Mouse (Mus musculus): ENCODE measurements at regions not wholly inside any gene's neighbourhood (a gene's known extent, or its start where the extent isn't known, plus 50 kb on each side); places are given as distances from the start of the nearest gene placed in this dataset.
A peak's percentile ranks its signal among the peaks of the same experiment; 100 is the strongest.

DNA sequence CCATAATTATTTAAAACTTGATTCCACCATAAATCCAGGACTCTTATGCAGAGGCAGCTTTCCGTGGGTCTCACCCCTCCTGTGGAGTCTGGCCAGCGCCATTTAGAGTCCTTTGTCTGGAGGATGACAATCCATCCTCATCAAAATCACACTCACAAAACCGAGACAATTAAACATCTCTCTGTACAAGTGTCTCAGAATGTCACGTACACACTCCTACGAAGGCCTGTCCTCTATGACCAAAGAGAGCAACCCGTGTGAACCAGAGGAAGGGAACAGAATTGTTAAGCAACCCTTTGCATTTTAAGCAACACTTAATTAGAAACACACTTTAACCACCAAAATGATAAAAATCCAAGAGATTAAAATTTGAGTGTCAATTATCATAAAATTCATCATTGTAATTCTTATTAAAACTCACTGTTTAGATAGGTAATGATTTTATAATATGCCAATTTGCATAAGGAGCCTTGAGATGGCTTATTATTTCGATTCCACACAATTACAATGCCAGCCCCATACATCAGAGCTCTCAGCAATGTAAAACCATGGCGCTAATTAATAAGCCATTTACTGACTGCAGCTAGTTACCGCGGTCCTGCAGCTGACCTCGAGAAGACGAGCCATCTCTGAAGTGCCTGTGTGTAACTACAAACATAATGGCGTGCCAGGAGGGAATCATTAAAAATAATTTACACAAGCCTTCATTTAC is 325.0 kb upstream of the Irx1 start:
- Histone ChIP-seq H3K9ac (no peak overlapping the region), H3K4me2 (no peak overlapping the region), H3K4me1 (no peaks in the 10 kb centered on the region), H3K27ac (no peak overlapping the region), H3K27me3 (peaks cover 7% of the 10 kb centered on the region; the same call in 1 of the 2 replicates), H3K4me3 (no peak overlapping the region), H3K9me3 (no peaks in the 10 kb centered on the region), H3K36me3 (no peaks in the 10 kb centered on the region)
- no peak for ATAC-seq (ENCODE audit: borderline replicate concordance, extremely low read depth, low FRiP score, low TSS enrichment)
- 41% methylated on average over 13 of the region's 13 CpGs for WGBS

DNA sequence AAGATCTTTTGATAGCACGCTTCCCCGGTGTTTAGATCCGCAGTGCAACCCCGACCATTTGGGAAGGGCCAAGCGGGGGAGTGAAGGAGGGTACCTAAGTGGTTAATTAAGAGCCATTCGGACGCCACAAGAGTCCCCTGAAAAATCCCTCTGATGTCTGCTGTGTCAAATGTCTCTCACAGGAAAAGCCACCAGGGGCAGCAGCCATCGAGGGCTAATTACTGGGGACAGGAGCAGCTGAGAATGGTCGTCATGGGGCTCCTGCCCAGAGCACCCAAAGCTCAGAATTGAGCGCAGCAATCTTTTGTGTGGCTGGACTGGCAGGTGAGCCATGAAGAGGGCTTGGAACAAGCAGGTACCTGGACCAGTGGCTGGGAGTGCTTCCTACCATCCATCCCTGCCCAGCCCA is 325.6 kb upstream of the Irx1 start:
- Histone ChIP-seq H3K9me3 (no peaks in the 10 kb centered on the region), H3K27ac (no peak overlapping the region), H3K4me3 (no peak overlapping the region), H3K4me2 (no peak overlapping the region), H3K36me3 (no peaks in the 10 kb centered on the region), H3K4me1 (no peaks in the 10 kb centered on the region), H3K9ac (no peak overlapping the region), H3K27me3 (peaks cover 7% of the 10 kb centered on the region; the same call in 1 of the 2 replicates)
- no peak for ATAC-seq (ENCODE audit: borderline replicate concordance, extremely low read depth, low FRiP score, low TSS enrichment)
- 11% methylated on average over 10 of the region's 10 CpGs for WGBS

DNA sequence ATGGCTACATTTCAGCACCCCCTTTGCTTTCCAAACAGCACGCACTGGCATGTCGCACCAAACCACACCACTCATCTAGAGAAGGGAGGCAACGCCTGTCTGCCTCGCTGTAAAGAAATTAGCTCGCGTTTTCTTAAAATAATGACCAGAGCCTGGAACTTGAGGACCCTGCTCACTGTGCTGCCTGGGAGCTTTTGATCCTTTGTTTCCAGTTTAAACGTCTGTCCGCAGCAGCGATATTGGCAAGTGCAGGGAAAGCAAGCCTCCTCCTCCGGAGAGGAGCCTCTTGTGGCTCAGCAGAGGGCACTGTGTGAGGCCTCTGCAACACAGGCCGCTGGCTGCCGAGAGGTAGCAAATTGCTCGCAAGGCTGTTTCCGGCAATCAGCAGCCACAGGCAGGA is 328.8 kb upstream of the Irx1 start:
- Histone ChIP-seq H3K36me3 (no peaks in the 10 kb centered on the region), H3K4me3 (no peak overlapping the region), H3K4me1 (no peaks in the 10 kb centered on the region), H3K9me3 (no peaks in the 10 kb centered on the region), H3K4me2 (0 out of 2 replicates have a peak overlapping the region, but pooled peaks have one; percentile 24), H3K9ac (no peak overlapping the region), H3K27me3 (peaks cover 7% of the 10 kb centered on the region; the same call in 1 of the 2 replicates), H3K27ac (no peak overlapping the region)
- 6% methylated on average over 14 of the region's 14 CpGs for WGBS
- no peak for ATAC-seq (ENCODE audit: borderline replicate concordance, extremely low read depth, low FRiP score, low TSS enrichment)

DNA sequence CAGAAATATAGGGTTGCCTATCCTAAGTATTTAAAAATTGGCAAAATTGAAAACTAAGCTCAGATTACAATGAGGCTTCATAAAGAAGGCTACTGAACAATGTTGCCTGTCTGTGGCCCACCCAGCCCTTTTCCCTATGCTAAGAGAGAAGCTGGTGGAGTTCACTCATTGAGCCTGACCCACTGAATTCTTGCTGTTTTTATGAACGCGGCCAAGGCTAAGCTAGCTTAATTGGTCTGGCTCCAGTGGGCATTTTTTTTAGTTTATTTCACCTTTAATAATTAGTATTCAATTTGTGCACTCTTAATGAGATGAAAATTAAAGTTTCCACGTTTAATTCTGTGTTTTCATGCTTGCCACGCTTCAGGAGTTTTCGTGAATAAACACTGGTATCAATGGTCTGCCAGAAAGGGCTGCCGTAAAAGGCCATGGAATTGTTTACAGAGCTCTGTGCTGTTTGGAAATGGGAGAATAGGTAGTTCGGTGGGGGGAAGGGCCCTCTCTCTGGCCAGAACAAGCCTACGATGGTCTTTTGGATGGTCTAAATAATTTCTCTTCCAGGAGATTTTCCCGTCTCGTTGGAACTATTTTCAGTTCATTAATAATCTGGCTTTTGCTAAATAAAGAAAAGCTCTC is 329.7 kb upstream of the Irx1 start:
- 17% methylated on average over 10 of the region's 10 CpGs for WGBS
- Histone ChIP-seq H3K9me3 (no peaks in the 10 kb centered on the region), H3K36me3 (no peaks in the 10 kb centered on the region), H3K4me2 (no peak overlapping the region), H3K27ac (no peak overlapping the region), H3K4me3 (no peak overlapping the region), H3K4me1 (no peaks in the 10 kb centered on the region), H3K9ac (no peak overlapping the region), H3K27me3 (peaks cover 7% of the 10 kb centered on the region; the same call in 1 of the 2 replicates)
- no peak for ATAC-seq (ENCODE audit: borderline replicate concordance, extremely low read depth, low FRiP score, low TSS enrichment)

DNA sequence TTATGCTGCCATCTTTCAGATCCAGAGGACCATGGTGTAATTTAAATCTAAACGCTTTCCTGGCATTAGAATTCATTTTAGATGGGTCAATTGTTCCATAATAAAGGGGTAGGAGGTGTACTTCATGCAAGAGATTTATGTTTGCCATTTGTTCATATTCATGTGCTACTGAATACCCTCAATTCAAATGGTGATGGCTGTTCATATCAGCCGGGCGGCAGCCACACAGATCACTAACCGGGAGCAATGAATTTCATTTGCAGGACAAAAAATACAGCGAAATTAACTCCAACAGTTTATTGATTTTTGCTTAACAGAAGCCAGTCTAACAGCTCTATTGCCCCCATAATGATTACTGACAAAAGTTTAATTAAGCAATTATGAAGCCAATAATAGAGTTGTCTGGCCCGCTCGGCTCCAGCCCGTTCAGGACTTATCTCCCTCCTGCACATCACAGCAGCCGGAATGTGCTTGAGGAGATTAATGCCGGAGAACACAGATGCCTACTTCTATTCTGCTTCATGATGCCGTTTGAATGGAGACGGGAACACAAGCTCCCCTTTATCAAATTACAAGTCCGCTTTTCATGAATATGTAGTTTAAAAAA is 330.3 kb upstream of the Irx2 start:
- Histone ChIP-seq H3K27ac (no peak overlapping the region), H3K4me3 (no peak overlapping the region), H3K36me3 (no peaks in the 10 kb centered on the region), H3K4me1 (peaks cover 4% of the 10 kb centered on the region; the same call in 1 of the 2 replicates), H3K9me3 (no peaks in the 10 kb centered on the region), H3K4me2 (no peak overlapping the region), H3K27me3 (peaks cover 8% of the 10 kb centered on the region; the same call in 1 of the 2 replicates), H3K9ac (no peak overlapping the region)
- ATAC-seq (ENCODE audit: borderline replicate concordance, extremely low read depth, low FRiP score, low TSS enrichment), result no peak
- WGBS, result 60% methylated on average over 13 of the region's 13 CpGs

DNA sequence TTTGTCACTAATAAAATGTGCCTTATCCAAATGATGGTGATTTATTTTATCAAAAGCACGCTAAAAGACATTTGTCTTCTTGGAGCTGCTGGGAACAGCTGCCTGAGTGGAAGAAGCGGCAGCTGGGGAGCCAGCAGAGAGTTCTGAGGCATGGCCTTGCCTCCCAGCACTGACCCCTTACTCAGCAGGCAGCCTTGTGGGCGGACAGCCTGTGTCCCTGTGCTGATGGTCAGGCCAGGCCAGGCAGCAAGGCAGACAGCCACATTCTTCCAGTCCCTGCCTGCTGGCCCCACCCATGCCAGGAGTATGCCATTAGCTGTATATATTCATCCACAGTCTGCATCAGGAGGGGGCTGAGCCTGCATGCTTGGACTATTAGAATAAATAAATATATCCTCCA is 329.0 kb upstream of the Irx2 start:
- no peak for ATAC-seq (ENCODE audit: borderline replicate concordance, extremely low read depth, low FRiP score, low TSS enrichment)
- no peak overlapping the region for H3K4me3 ChIP-seq
- peaks cover 8% of the 10 kb centered on the region; the same call in 1 of the 2 replicates for H3K27me3 ChIP-seq
- H3K9ac ChIP-seq, result no peak overlapping the region
- H3K27ac ChIP-seq, result no peak overlapping the region
- H3K4me2 ChIP-seq, result no peak overlapping the region
- H3K36me3 ChIP-seq, result no peaks in the 10 kb centered on the region
- H3K4me1 ChIP-seq, result peaks cover 4% of the 10 kb centered on the region; the same call in 1 of the 2 replicates
- no peaks in the 10 kb centered on the region for H3K9me3 ChIP-seq
- 33% methylated on average over 3 of the region's 3 CpGs for WGBS

DNA sequence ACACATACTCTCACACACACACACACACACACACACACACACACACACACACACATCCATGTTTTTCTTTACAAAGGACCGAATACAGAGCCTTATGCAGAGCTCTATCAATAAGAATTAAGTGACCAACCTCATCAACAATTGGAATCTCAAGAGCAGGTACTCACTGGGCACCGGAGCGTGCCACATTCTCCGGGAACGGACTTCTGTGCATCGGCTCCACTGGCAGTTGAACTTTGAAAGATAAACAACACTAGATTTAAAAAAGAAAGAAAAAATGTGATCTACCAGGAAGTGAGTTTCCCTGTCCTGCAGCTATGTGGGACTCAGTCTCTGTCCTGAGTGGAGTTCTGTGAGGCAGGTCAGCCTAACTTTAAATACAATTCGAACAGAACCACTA is 327.5 kb upstream of the Irx2 start:
- Histone ChIP-seq H3K4me1 (peaks cover 4% of the 10 kb centered on the region; the same call in 1 of the 2 replicates), H3K9ac (no peak overlapping the region), H3K4me3 (peak overlapping the region; percentile 27; the same call in 1 of the 2 replicates), H3K36me3 (no peaks in the 10 kb centered on the region), H3K27ac (peak overlapping the region; percentile 29), H3K4me2 (peak overlapping the region; percentile 51), H3K27me3 (peaks cover 8% of the 10 kb centered on the region; the same call in 1 of the 2 replicates), H3K9me3 (no peaks in the 10 kb centered on the region)
- WGBS, result 36% methylated on average over 7 of the region's 7 CpGs
- ATAC-seq (ENCODE audit: borderline replicate concordance, extremely low read depth, low FRiP score, low TSS enrichment), result no peak

DNA sequence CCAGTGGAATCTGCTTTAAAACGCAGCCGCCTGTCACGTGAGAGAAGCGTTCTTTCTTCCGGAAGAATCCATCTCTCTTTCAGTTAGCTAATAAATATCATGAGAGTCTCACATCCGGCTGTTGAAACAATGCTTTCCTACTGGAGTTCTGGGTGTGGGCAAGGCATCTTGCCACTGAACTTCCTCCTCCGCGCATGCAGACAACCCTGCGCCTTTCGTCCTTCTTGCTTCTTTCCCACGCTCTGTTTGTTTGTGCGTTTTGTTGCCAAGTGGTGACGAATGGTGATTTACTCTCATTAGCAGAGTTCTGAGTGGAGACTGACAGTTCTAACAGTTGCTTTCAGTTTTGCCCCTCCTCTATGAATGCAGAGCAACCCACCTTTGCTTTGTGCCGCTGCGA is 326.8 kb upstream of the Irx2 start:
- H3K4me2 ChIP-seq, result peak overlapping the region; percentile 51
- 31% methylated on average over 15 of the region's 15 CpGs for WGBS

DNA sequence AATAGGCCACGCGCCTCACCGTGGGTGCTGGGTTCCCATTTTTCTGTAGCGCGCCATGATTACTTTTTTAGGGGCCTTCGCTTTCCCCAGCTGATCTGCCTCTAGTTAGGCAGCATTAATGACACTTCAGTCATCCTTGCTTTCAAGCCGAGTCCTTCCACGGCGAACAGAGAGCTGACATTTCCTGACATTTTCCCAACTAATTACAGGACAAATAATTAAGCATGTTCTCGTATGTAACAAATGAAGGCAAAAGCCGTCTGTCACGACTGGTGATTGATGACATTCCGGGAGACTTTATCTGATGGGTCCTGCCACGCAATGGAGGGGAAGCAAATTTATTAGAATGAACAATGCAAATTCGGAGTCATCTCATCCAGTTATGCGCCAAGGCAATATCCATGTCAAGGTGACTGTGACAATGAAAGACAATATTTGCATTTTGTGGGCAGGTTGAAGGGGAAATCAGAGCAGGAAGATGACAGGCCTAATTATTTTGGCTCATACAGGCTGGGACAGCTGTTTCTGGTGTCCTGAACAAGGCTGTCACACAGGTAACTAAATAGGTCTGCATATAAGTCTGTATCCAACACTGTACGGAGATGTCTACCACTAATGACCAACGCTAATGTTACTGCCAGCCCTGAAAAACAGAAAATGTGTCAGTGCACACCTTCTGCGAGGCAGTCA is 326.0 kb upstream of the Irx2 start:
- H3K36me3 ChIP-seq, result no peaks in the 10 kb centered on the region
- WGBS, result 58% methylated on average over 19 of the region's 19 CpGs
- H3K27me3 ChIP-seq, result peaks cover 8% of the 10 kb centered on the region; the same call in 1 of the 2 replicates
- no peak overlapping the region for H3K9ac ChIP-seq
- no peaks in the 10 kb centered on the region for H3K9me3 ChIP-seq
- H3K4me3 ChIP-seq, result peak overlapping the region; percentile 27; the same call in 1 of the 2 replicates
- H3K4me2 ChIP-seq, result peak overlapping the region; percentile 51
- ATAC-seq (ENCODE audit: borderline replicate concordance, extremely low read depth, low FRiP score, low TSS enrichment), result no peak
- H3K27ac ChIP-seq, result no peak overlapping the region
- peaks cover 4% of the 10 kb centered on the region; the same call in 1 of the 2 replicates for H3K4me1 ChIP-seq

More for the DNA sequence above, 326.8 kb upstream of the Irx2 start:
- ATAC-seq (ENCODE audit: borderline replicate concordance, extremely low read depth, low FRiP score, low TSS enrichment), result no peak
- peak overlapping the region; percentile 27 for H3K4me3 ChIP-seq
- no peak overlapping the region for H3K9ac ChIP-seq
- H3K9me3 ChIP-seq, result no peaks in the 10 kb centered on the region
- H3K36me3 ChIP-seq, result no peaks in the 10 kb centered on the region
- peaks cover 8% of the 10 kb centered on the region; the same call in 1 of the 2 replicates for H3K27me3 ChIP-seq
- H3K4me1 ChIP-seq, result peaks cover 4% of the 10 kb centered on the region; the same call in 1 of the 2 replicates
- H3K27ac ChIP-seq, result peak overlapping the region; percentile 29; the same call in 1 of the 2 replicates

DNA sequence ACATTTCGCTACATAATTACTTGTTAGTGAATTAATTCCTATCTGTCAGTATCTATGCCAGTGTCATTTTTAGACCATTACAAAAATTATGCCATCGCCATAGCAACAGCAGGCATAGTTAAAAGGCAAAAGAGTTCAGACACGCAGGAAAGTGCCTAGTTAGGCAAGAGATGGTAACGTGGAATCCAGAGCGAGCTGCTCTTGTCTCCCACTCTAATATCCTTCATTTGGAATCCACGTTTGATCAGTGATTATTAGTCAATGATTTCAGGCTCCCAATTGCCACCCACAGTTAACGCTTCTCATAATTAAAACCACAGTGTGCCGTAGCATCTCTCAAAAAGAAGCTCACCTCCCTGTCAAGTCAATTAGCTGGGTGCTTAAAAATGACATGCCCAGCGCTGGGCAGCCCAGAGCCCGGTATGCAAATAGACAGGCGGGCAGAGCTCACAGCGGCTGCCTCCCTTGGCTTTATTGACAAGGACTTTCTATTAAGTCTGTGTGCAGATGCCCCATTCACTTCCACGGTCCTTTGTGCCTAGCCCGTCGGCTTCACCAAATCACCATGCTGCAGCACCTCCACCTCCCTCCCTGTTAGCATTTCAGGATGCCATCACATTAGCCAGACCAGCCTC is 325.4 kb upstream of the Irx2 start:
- no peak overlapping the region for H3K4me2 ChIP-seq
- no peak overlapping the region for H3K9ac ChIP-seq
- no peaks in the 10 kb centered on the region for H3K36me3 ChIP-seq
- H3K27ac ChIP-seq, result no peak overlapping the region
- peaks cover 7% of the 10 kb centered on the region; the same call in 1 of the 2 replicates for H3K27me3 ChIP-seq
- H3K4me1 ChIP-seq, result peaks cover 4% of the 10 kb centered on the region; the same call in 1 of the 2 replicates
- WGBS, result 66% methylated on average over 15 of the region's 15 CpGs
- no peaks in the 10 kb centered on the region for H3K9me3 ChIP-seq
- H3K4me3 ChIP-seq, result no peak overlapping the region
- no peak for ATAC-seq (ENCODE audit: borderline replicate concordance, extremely low read depth, low FRiP score, low TSS enrichment)

DNA sequence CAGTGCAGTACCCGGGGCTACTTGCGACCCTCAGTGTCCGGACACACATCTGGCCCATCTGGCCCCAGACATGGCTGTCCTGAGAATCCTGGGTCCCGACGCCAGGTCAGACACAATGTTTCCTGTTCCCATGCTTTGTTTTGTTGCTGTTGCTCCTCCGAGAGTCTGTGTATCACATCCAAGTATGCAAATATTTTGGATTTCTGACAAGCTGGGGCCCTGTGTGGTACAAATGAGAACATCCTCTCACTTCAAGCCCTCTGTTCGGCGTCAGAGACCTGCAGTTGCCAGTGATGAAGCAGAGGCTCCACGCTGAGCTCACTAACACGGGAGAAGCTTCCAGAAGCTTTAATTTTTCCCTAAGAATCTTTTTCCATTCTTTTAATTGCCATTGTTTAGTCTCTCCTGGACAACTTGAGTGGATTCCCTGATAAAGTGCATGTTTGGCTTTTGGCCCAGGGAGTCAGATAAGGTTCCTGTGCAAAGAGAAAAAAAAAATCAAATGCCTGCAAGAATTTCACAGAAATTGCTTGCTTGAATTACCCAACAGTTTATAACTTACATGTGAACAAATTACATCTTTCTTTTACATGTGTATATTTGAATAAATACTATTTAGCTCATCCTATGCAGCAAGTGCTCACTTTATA is 304.5 kb upstream of the Irx2 start:
- ATAC-seq (ENCODE audit: borderline replicate concordance, extremely low read depth, low FRiP score, low TSS enrichment), result no peak
- no peak overlapping the region for H3K4me3 ChIP-seq
- no peaks in the 10 kb centered on the region for H3K36me3 ChIP-seq
- H3K4me1 ChIP-seq, result peaks cover 6% of the 10 kb centered on the region
- H3K4me2 ChIP-seq, result peak overlapping the region; percentile 21; the same call in 1 of the 2 replicates
- H3K27ac ChIP-seq, result no peak overlapping the region
- H3K9ac ChIP-seq, result no peak overlapping the region
- H3K9me3 ChIP-seq, result no peaks in the 10 kb centered on the region
- 21% methylated on average over 10 of the region's 10 CpGs for WGBS
- H3K27me3 ChIP-seq, result no peaks in the 10 kb centered on the region
